In the genomic region with DNA sequence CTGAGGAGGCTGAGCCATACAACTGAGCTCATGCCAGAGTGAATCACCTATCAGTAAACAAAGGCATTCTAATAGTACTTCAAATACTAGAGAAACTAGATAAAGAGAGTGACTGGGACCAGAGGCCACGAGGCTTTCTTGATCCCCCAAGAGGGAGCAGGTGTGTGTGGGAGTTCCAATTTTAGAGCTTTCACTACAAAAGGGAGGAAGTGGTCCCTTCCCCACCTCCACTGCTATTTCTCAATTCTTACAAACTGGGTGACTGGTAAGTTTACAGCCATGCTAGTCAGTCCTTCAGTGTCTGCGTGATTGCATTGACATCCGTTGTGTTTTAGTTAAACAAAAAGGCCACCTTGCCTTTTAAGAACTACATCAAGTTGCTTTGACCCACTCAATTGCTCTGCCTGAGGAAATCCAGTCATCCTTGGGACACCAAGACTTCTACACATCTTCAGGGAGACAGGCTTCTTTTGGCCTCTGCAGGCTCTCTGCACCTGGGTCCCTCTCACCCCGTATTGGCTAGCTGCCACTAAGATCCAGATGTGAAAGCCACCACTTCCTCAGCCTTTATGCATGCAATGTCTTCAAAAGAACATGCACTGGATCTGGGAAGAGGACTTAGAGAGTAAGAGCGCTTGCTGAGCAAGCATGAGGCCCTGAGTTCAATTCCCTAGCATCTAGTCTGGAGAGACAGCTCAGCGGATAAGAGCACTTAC, we compare ENCODE assay signal across 27 mouse cellular contexts. TPM values are rescaled to one million over a fixed set of nuclear protein-coding genes. Genes with fewer than 3 reads are reported as not detected.
DNase-seq lines count a peak whose midpoint lies in the region; ATAC-seq lines count a peak whose summit lies in the region.
"Had no signal": no experiment of that assay in that cellular context is flagged by ENCODE, and none has a peak within 500 bp of the region (broad histone marks: within the 10 kb centered on the region; RNA-seq: fewer than 3 reads in every experiment).

No protein-coding gene starts in this region.

- no peaks in the 10 kb centered on the region for H3K9me3 ChIP-seq in forebrain, embryonic 14.5 days (replicated peaks; ENCODE audit: control insufficient read depth, low read length)
- H3K9me3 ChIP-seq: forebrain, embryonic 10.5 days; heart, embryonic 15.5 days; hindbrain, embryonic 10.5 days; midbrain, embryonic 12.5 days; neural tube, embryonic 12.5 days; stomach, embryonic 15.5 days had no signal

- H3K36me3 ChIP-seq in splenic B cell, adult 2 months (ENCODE audit: control insufficient read depth, insufficient read depth, low read length, poor library complexity, severe bottlenecking), result peaks cover 1% of the 10 kb centered on the region; the same call in 1 of the 2 replicates
- no peaks in the 10 kb centered on the region for H3K36me3 ChIP-seq in forebrain, embryonic 14.5 days (ENCODE audit: control insufficient read depth, insufficient read depth, low read length)
- H3K36me3 ChIP-seq: forebrain, embryonic 10.5 days; heart, embryonic 15.5 days; hindbrain, embryonic 10.5 days; midbrain, embryonic 12.5 days; neural tube, embryonic 12.5 days; stomach, embryonic 15.5 days had no signal

- no peak overlapping the region for H3K4me2 ChIP-seq in forebrain, embryonic 14.5 days (ENCODE audit: low read length)
- H3K4me2 ChIP-seq: heart, embryonic 15.5 days; midbrain, embryonic 12.5 days; neural tube, embryonic 12.5 days; stomach, embryonic 15.5 days had no signal

- WGBS in forebrain, embryonic 14.5 days, result 86% methylated on average over 6 of the region's 6 CpGs

- no peaks in the 10 kb centered on the region for H3K4me1 ChIP-seq in forebrain, embryonic 14.5 days (ENCODE audit: control insufficient read depth, insufficient read depth, low read length)
- H3K4me1 ChIP-seq: forebrain, embryonic 10.5 days; heart, embryonic 15.5 days; hindbrain, embryonic 10.5 days; midbrain, embryonic 12.5 days; neural tube, embryonic 12.5 days; stomach, embryonic 15.5 days had no signal

- no peaks in the 10 kb centered on the region for H3K27me3 ChIP-seq in splenic B cell, adult 2 months (ENCODE audit: control insufficient read depth, insufficient read depth, low read length, poor library complexity, severe bottlenecking)
- H3K27me3 ChIP-seq in forebrain, embryonic 14.5 days (replicated peaks; ENCODE audit: control insufficient read depth, insufficient read depth, low read length), result no peaks in the 10 kb centered on the region
- H3K27me3 ChIP-seq: heart, embryonic 15.5 days; neural tube, embryonic 12.5 days; stomach, embryonic 15.5 days had no signal

- no peak overlapping the region for H3K9ac ChIP-seq in forebrain, embryonic 14.5 days (ENCODE audit: low read length)
- H3K9ac ChIP-seq: heart, embryonic 15.5 days; midbrain, embryonic 12.5 days; neural tube, embryonic 12.5 days; stomach, embryonic 15.5 days had no signal

- intact Hi-C loops in gastrocnemius, postnatal 14 days (cut with DNase I; ENCODE audit: low total_unique reads), result no loop called here

- H3K4me3 ChIP-seq in forebrain, embryonic 14.5 days (ENCODE audit: low read depth, low read length), result no peak overlapping the region
- H3K4me3 ChIP-seq: forebrain, embryonic 10.5 days; gastrocnemius, adult 2 months; heart, embryonic 15.5 days; hindbrain, embryonic 10.5 days; left cerebral cortex, adult 2 months; midbrain, embryonic 12.5 days; neural tube, embryonic 12.5 days; stomach, embryonic 15.5 days had no signal

- no peak overlapping the region for H3K27ac ChIP-seq in forebrain, embryonic 14.5 days (ENCODE audit: low read depth, low read length)
- H3K27ac ChIP-seq: forebrain, embryonic 10.5 days; gastrocnemius, adult 2 months; heart, embryonic 15.5 days; hindbrain, embryonic 10.5 days; left cerebral cortex, adult 2 months; midbrain, embryonic 12.5 days; neural tube, embryonic 12.5 days; stomach, embryonic 15.5 days had no signal

- DNase-seq in lung, postnatal 36 days, result peak; percentile 15
- no peak for DNase-seq in lung, postnatal 10 days
- DNase-seq in splenic B cell, adult 2 months (ENCODE audit: low read depth, low spot score), result peak; percentile 42
- DNase-seq in thymus, postnatal 36 days, result peak; percentile 44 to 65
- DNase-seq in forebrain, embryonic 14.5 days (ENCODE audit: low spot score), result no peak
- no peak for DNase-seq in adrenal gland, postnatal 36 days
- no peak for DNase-seq in gastrocnemius, postnatal 14 days
- DNase-seq: adrenal gland, adult 2 months; cerebellum, adult 11 months; cerebellum, postnatal 36 days; gastrocnemius, adult 2 months; heart, adult 18-20 months; kidney, adult 2 months; kidney, postnatal 14 days; left cerebral cortex, postnatal 4 days; liver; lung, adult 18-20 months; right cerebral cortex, adult 18-20 months had no signal

- ATAC-seq in common myeloid progenitor, adult 5-6 weeks (replicated peaks; ENCODE audit: low read depth, poor library complexity, severe bottlenecking), result peak; percentile 57
- ATAC-seq in forebrain, embryonic 14.5 days, result no peak

RNA-seq across cellular contexts. Expression of gene Fh1, which starts 15.2 kb away (rescaled TPM):
- 86.6 and 102 TPM in 2 replicates for total RNA-seq in common myeloid progenitor, adult 5-6 weeks (2017)
- 91.5 and 107 TPM in 2 replicates for polyA plus RNA-seq in forebrain, embryonic 14.5 days (2014; fragmentation: Nextera tagmentation; extraction: Ambion mirVana)
- total RNA-seq in adrenal gland, postnatal 36 days (2021), result 100 to 1,000 TPM; 199 to 252 TPM
- 100 to 1,000 TPM; 248 to 299 TPM for total RNA-seq in gastrocnemius, postnatal 14 days (2021)

RNA-seq across cellular contexts. Expression of gene Kmo, which starts 20.4 kb away (rescaled TPM):
- 9.8 and 12.4 TPM in 2 replicates for total RNA-seq in common myeloid progenitor, adult 5-6 weeks (2017)
- polyA plus RNA-seq in forebrain, embryonic 14.5 days (2014; fragmentation: Nextera tagmentation; extraction: Ambion mirVana), result not detected in 2 replicates
- total RNA-seq in adrenal gland, postnatal 36 days (2021), result under 1 TPM; 0.30 to 0.63 TPM
- total RNA-seq in gastrocnemius, postnatal 14 days (2021), result under 1 TPM; 0.08 to 0.11 TPM

RNA-seq across cellular contexts. Expression of gene Opn3, which starts 52.0 kb away (rescaled TPM):
- total RNA-seq in common myeloid progenitor, adult 5-6 weeks (2017), result 1.9 TPM in 1 of 2 replicates, not detected in the other
- 4.3 and 4.9 TPM in 2 replicates for polyA plus RNA-seq in forebrain, embryonic 14.5 days (2014; fragmentation: Nextera tagmentation; extraction: Ambion mirVana)
- 10 to 100 TPM; 10.1 to 15.5 TPM for total RNA-seq in adrenal gland, postnatal 36 days (2021)
- total RNA-seq in gastrocnemius, postnatal 14 days (2021), result 1 to 10 TPM; 6.8 to 8.5 TPM

RNA-seq across cellular contexts. Expression of gene Chml, which starts 52.1 kb away (rescaled TPM):
- total RNA-seq in common myeloid progenitor, adult 5-6 weeks (2017), result 17.8 and 26.8 TPM in 2 replicates
- 2.0 and 2.5 TPM in 2 replicates for polyA plus RNA-seq in forebrain, embryonic 14.5 days (2014; fragmentation: Nextera tagmentation; extraction: Ambion mirVana)
- 10 to 100 TPM in 1 of 2 experiments, 1 to 10 TPM in 1; 9.6 to 10.4 TPM for total RNA-seq in adrenal gland, postnatal 36 days (2021)
- total RNA-seq in gastrocnemius, postnatal 14 days (2021), result 1 to 10 TPM; 3.0 to 4.5 TPM

RNA-seq across cellular contexts. Expression of gene Wdr64, which starts 57.8 kb away (rescaled TPM):
- total RNA-seq in common myeloid progenitor, adult 5-6 weeks (2017), result not detected in 2 replicates
- not detected in 2 replicates for polyA plus RNA-seq in forebrain, embryonic 14.5 days (2014; fragmentation: Nextera tagmentation; extraction: Ambion mirVana)
- not detected for total RNA-seq in adrenal gland, postnatal 36 days (2021)
- not detected for total RNA-seq in gastrocnemius, postnatal 14 days (2021)
- total RNA-seq: adrenal gland, adult 2 months; gastrocnemius, adult 2 months; heart, adult 18-20 months; left cerebral cortex, adult 2 months; left cerebral cortex, postnatal 4 days had no signal
- polyA plus RNA-seq: adrenal gland, adult 2 months; C2C12; forebrain, embryonic 10.5 days; heart, embryonic 15.5 days; hindbrain, embryonic 10.5 days; midbrain, embryonic 12.5 days; neural tube, embryonic 12.5 days; stomach, embryonic 15.5 days had no signal

Comparison
In these comparisons a context has a peak if more than half of its experiments do, and no peak if none do; other contexts are left out.
1. DNase-seq: peak in lung, postnatal 36 days (single experiment), splenic B cell, adult 2 months (single experiment) and thymus, postnatal 36 days (2 of 2); none in lung, postnatal 10 days (single experiment), forebrain, embryonic 14.5 days (single experiment), adrenal gland, postnatal 36 days (0 of 2) and gastrocnemius, postnatal 14 days (single experiment).